Mouse (Mus musculus) T-helper 2 cell (primary cell): ENCODE data around the gene Shroom1.

Source experiments
- in situ Hi-C: fragments of 300-600 bp; cut with MboI, MseI; formaldehyde crosslinking; loops from one replicate; pipeline ENCODE4 v1.15.1; 2025; ENCODE audit warnings: high pct_unique_total_duplicates

The Shroom1 gene

GRCm38 (mm10) chr11:53508152-53508551 is 51.1 kb downstream of the Shroom1 start:
- in situ Hi-C loops = no loop called here

GRCm38 (mm10) chr11:53508591-53508990 is 51.6 kb downstream of the Shroom1 start:
- in situ Hi-C loops = no loop called here

GRCm38 (mm10) chr11:53510351-53510750 is 53.3 kb downstream of the Shroom1 start:
- in situ Hi-C loops = no loop called here

- in situ Hi-C loops = no loop called here
Measured at GRCm38 (mm10) chr11:53516775-53517627, 60.0 kb downstream of the Shroom1 start.
